Mouse (Mus musculus) lung, postnatal 0 days (tissue): Measurements from ENCODE around the gene Spata2. TPM values are rescaled to one million over a fixed set of nuclear protein-coding genes. Genes with fewer than 3 reads are reported as not detected.
A peak's percentile ranks its signal among the peaks of the same experiment; 100 is the strongest.

Source experiments
- ATAC-seq: fragments of 200-750 bp; cut with Nextera tagmentation; 2 replicates; pipeline ENCODE4 v1.8.0; 2017; ENCODE audit warnings: moderate library complexity
- DNase-seq: peaks from one replicate; pipeline ENCODE4 v3.0.0-alpha.2; 2016; ENCODE audit warnings: low spot score
- H3K27ac ChIP-seq: fragments of 300-500 bp; sonication (generic); 2 replicates; pipeline ENCODE4 v1.5.1; 2014; ENCODE audit warnings: antibody characterized with exemption, mild to moderate bottlenecking, low read length, mixed read lengths
- H3K27me3 ChIP-seq: fragments of 300-500 bp; sonication (generic); replicated peaks from 2 replicates; pipeline ENCODE4 v1.6.1; 2014; ENCODE audit warnings: low read length, mixed read lengths; ENCODE audit not compliant: insufficient read depth
- H3K36me3 ChIP-seq: fragments of 300-500 bp; sonication (generic); 2 replicates; pipeline ENCODE4 v1.6.1; 2014; ENCODE audit warnings: low read length, mixed read lengths; ENCODE audit not compliant: insufficient read depth
- H3K4me1 ChIP-seq: fragments of 300-500 bp; sonication (generic); 2 replicates; pipeline ENCODE4 v1.6.1; 2014; ENCODE audit warnings: antibody characterized with exemption, low read depth, low read length, mixed read lengths; ENCODE audit not compliant: insufficient read depth
- H3K4me2 ChIP-seq: fragments of 300-500 bp; sonication (generic); replicated peaks from 2 replicates; pipeline ENCODE4 v1.6.1; 2014; ENCODE audit warnings: low read depth, mild to moderate bottlenecking, low read length, moderate library complexity, mixed read lengths
- H3K4me3 ChIP-seq: fragments of 300-500 bp; sonication (generic); 2 replicates; pipeline ENCODE4 v1.5.1; 2014; ENCODE audit warnings: low read depth, low read length
- H3K9ac ChIP-seq: fragments of 300-500 bp; sonication (generic); replicated peaks from 2 replicates; pipeline ENCODE4 v1.6.1; 2014; ENCODE audit warnings: low read depth, mild to moderate bottlenecking
- H3K9me3 ChIP-seq: fragments of 300-500 bp; sonication (generic); 2 replicates; pipeline ENCODE4 v1.6.1; 2016; ENCODE audit warnings: low read length, mixed read lengths
- CTCF ChIP-seq: IDR thresholded peaks from 2 replicates; pipeline ENCODE4 v1.5.1; 2016; ENCODE audit warnings: antibody characterized with exemption, mild to moderate bottlenecking
- EP300 ChIP-seq: IDR thresholded peaks from 2 replicates; pipeline ENCODE4 v1.6.1; 2016; ENCODE audit warnings: antibody characterized with exemption, mild to moderate bottlenecking, control low read depth
- WGBS: fragments of 180-500 bp; shearing (Covaris S2); extraction: QIAGEN DNeasy Blood & Tissue Kit; methylation state at CpG from one replicate; pipeline ENCODE4 v1.1.7; 2014; 5-methylcytosine and 5-hydroxymethylcytosine counted together
- polyA plus RNA-seq: library from polyadenylated mRNA; unstranded; fragments of >200 nt; fragmentation: Nextera tagmentation; extraction: Ambion mirVana; gene quantifications from 2 replicates; pipeline ENCODE4 v1.2.1, GENCODE M21; 2015

Spata2 gene
- 8.7 and 8.9 TPM in 2 replicates for polyA plus RNA-seq

DNA sequence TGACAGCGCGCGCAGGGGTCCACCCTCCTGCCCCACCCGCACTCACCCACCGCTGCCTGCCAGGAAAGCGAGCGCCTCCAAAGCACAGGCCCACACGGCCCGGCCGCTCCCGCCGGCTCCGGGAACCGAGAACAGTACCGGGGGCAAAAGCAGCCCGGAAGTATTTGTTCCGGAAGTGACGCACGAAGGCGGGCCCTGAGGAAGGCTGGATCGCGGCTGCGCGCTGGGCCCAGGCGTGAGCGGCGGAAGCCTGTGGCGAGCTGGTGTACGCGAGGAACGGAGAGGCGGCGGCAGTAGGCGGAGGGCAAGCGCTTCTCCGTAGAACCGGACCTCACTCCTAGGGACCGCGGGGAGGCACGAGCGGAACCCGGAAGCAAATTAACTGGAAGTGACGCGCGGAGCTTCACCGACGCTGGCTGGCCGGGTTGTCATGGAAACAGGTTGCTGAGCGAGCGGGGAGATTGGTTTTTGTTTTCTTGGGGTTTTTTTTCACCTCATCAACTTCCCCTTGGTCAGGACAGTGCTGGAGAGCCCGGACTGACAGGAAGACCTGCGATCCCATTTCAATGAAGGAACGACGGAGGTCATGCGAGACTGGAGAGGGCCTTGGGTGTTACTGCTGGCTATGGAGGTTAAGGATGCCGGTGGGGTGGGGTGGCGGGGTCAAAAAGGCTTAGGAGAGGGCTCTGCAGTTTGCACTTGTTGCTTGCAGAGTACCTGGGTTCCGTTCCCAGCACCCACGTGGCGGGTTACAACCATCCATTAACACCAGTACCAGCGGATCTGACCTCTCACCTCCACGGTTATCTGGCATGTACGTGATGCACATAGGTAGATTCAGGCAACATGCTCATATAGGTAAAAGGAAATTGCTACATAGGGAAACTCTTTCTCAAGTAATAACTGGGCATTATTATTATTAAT is at the start of gene Spata2:
Gene Spata2, minus strand, starts transcription at position 175 of the 924 bp plus-strand sequence.
- TF ChIP-seq EP300 (no peak), CTCF (no peak)
- 2% methylated on average over 63 of the region's 63 CpGs for WGBS
- DNase-seq: peak; percentile 97

DNA sequence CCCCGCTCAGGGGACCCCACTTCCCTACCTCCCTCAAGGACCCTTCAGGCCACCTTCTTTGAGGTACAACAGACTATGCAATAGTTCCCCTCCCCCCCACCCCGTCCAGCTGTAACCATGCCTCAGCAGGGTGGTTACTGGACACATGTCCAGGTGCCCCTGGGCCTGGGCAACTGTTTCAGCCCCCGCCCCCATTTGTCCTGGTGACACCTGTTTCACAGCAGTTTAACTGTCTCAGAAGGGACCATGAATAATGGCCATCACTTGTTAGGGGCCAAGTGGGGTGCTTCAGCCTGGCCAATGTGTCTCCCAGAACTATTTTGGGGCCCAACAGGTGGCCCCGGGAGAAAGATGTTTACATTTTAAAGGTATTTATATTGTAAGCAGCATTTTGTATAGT is 49.7 kb upstream of the Spata2 start:
- Histone ChIP-seq H3K4me1 (peaks cover 41% of the 10 kb centered on the region), H3K4me3 (no peak overlapping the region), H3K9ac (peak overlapping the region; percentile 60; the same call in 1 of the 2 replicates), H3K27ac (peak overlapping the region; percentile 96), H3K36me3 (no peaks in the 10 kb centered on the region), H3K4me2 (peak overlapping the region; percentile 84), H3K9me3 (no peaks in the 10 kb centered on the region), H3K27me3 (0 out of 2 replicates have a peak, but pooled peaks cover 2% of the 10 kb centered on the region)
- no peak for DNase-seq
- ATAC-seq: no peak
- WGBS: 55% methylated on average over 4 of the region's 4 CpGs
- TF ChIP-seq CTCF (no peak), EP300 (no peak)

More for the DNA sequence above, at the start of gene Spata2:
- peak; percentile 90 for ATAC-seq
- H3K36me3 ChIP-seq: no peaks in the 10 kb centered on the region
- peaks cover 15% of the 10 kb centered on the region for H3K4me1 ChIP-seq
- H3K9ac ChIP-seq: peak within 1 kb of the TSS; percentile 97
- H3K4me3 ChIP-seq: peak within 1 kb of the TSS; percentile 99
- no peaks in the 10 kb centered on the region for H3K27me3 ChIP-seq
- H3K4me2 ChIP-seq: peak within 1 kb of the TSS; percentile 89
- H3K9me3 ChIP-seq: no peaks in the 10 kb centered on the region
- peak within 1 kb of the TSS; percentile 98 for H3K27ac ChIP-seq

DNA sequence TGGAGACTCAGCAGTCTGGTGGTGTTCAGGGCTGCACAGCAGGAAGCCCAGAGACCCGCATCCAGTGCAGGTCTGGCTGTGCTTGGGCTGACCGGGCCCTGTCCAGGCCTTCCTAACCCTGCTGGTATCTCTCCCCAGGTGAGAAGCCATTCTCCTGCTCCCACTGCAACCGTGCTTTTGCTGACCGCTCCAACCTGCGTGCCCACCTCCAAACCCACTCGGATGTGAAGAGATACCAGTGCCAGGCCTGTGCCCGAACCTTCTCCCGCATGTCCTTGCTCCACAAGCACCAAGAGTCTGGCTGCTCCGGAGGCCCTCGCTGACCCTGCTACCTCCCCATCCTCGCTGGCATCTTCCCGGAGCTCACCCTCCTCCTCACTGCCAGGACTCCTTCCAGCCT is 49.1 kb upstream of the Spata2 start:
- WGBS: 73% methylated on average over 12 of the region's 12 CpGs
- no peak for DNase-seq
- Histone ChIP-seq H3K9me3 (no peaks in the 10 kb centered on the region), H3K36me3 (no peaks in the 10 kb centered on the region), H3K27ac (peak overlapping the region; percentile 96), H3K4me3 (peak overlapping the region; percentile 51), H3K27me3 (0 out of 2 replicates have a peak, but pooled peaks cover 3% of the 10 kb centered on the region), H3K4me1 (peaks cover 41% of the 10 kb centered on the region), H3K9ac (peak overlapping the region; percentile 60), H3K4me2 (peak overlapping the region; percentile 84)
- ATAC-seq: no peak
- TF ChIP-seq CTCF (no peak), EP300 (no peak)

GRCm38 (mm10) chr2:167541324-167541723 is 48.6 kb upstream of the Spata2 start:
- Histone ChIP-seq H3K4me2 (peak overlapping the region; percentile 84), H3K9ac (peak overlapping the region; percentile 60), H3K27ac (peak overlapping the region; percentile 96), H3K9me3 (no peaks in the 10 kb centered on the region), H3K27me3 (0 out of 2 replicates have a peak, but pooled peaks cover 3% of the 10 kb centered on the region), H3K36me3 (no peaks in the 10 kb centered on the region), H3K4me3 (peak overlapping the region; percentile 51), H3K4me1 (peaks cover 41% of the 10 kb centered on the region)
- DNase-seq (no peak), ATAC-seq (no peak)
- WGBS: 22% methylated on average over 6 of the region's 6 CpGs
- no peak for TF ChIP-seq EP300
- TF ChIP-seq CTCF: no peak

DNA sequence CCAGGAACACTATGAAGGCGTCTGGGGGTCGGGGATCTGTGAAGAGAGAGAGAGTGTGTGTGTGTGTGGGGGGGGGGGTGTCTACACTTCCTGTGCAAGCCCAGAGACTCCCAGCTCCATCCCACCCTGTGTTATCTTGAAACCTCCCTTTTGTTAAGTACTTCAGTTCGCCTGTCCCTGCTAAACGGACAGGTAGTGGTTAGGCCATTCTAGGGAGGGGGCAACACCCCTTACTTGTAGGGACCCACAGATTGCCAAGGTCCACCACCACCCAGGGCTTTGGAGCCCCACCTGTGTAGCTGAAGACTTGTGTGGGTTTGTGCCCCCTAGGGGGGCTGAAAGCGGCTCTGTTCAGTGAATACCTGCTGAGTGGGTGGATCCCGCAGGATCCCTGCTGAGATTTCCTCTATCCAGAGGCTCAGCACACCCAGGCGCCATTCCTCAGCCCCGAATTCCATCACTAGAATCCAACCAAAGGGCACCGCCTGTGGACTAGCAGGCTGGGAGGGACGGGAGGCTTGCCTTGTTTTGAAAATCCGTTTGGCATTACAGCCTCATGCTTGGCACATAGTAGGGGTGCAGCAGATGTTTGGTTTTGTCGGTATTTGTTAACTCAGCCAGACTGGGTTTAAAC is 47.9 kb upstream of the Spata2 start:
- ATAC-seq (no peak), DNase-seq (peak; percentile 28)
- 38% methylated on average over 12 of the region's 12 CpGs for WGBS
- Histone ChIP-seq H3K36me3 (no peaks in the 10 kb centered on the region), H3K9me3 (no peaks in the 10 kb centered on the region), H3K27me3 (0 out of 2 replicates have a peak, but pooled peaks cover 3% of the 10 kb centered on the region), H3K4me3 (peak overlapping the region; percentile 51), H3K4me1 (peaks cover 41% of the 10 kb centered on the region), H3K9ac (peak overlapping the region; percentile 60), H3K4me2 (peak overlapping the region; percentile 84), H3K27ac (peak overlapping the region; percentile 96)
- TF ChIP-seq EP300 (no peak), CTCF (no peak)
